Mouse (Mus musculus) urinary bladder, postnatal 10 days (tissue): ENCODE results near the gene Ofd1.
A peak's percentile ranks its signal among the peaks of the same experiment; 100 is the strongest.

Source experiments
- DNase-seq: peaks from one replicate; pipeline ENCODE4 v3.0.0; 2022; ENCODE audit warnings: low spot score

The Ofd1 gene

GRCm38 (mm10) chrX:166440616-166441063 is at the start of gene Ofd1:
TSS of gene Ofd1 (minus strand) at chrX:166440704.
- DNase-seq: peak; percentile 46

DNA sequence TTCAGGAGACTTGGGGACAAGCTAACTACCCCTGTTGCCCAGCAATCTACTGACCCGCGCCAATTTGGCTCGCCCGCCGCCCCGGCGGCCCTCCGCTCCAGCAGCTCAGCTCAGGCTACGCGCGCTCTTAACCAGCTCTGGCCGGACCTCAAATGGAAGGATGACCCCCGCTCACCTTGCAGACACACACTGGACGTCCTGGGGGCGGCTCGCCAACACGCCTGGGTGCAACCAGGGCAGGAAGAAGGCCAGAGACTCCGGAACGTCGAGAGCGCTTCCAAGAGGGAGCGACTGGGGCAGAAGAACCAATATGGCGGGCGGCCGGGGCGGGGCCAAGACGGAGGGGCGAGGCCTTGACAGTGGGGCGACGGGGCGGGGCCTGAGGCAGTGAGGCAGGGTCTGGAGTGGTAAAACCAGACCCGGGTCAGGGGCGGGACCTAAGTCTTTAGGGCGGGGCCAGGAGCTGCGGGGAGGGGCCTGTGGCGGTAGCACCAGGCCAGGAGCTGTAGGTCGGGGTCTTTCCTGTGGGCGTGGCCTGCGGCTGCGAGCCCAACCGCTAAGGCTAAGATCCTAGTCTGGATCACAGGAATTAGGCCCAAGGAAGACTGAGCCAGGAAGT is 39.0 kb upstream of the Ofd1 start, which contains the start of gene Rab9:
TSS of gene Rab9 (minus strand) at position 503 of the 619 bp plus-strand sequence.
- DNase-seq: peak; percentile 70

DNA sequence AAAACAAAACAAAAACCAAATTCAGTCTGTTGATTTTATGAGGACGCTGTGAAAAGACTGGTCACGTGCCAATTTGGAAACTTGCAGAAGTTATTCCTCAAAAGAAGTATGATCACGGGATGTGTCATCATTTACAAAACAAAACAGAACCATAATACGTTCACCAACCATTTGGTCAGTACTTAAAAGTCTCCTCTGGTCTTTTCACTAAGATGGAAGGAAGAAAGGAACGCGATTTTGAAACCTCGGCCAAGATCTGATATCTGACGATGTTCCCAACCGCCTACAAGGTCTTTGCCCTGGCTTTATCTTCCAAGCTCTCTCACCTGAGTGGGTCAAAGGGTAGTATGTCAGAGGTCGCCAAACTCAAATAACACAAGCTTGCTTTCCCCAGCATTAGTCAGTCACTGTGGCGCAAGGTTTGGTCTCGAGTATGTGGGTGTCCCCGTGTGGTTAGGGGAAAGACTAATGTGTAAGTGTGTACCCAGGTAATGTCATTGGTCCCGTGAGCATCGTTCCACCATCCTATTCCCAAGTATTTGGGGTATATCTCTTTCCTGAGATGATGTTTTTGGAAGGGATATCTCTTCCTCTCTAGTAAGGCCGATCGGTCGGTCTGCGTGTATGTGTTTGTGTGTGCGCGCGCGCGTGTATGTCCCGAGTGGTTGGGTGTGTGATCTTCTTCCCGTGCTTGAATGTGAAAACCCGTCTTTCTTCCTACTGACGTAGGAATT is 38.3 kb upstream of the Ofd1 start:
- DNase-seq: no peak

DNA sequence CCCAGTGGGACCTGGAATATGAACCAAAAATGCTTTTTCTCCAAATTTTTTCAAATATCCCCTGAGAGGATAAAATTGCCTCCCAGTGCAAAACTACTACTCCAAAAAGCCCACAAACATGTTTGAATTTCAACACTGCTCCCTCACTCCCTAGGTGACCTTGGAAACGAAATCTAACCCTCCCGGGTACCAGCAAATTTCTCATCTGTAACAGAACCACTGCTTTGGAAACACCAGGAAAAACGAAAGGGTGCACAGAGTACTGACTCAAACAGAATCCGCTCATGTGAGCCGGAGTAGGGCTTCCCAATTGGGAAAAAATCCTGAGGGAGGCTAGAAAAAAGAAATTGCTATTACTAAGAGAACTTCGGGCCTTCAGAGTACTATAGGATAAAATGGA is 36.9 kb upstream of the Ofd1 start:
- DNase-seq: no peak

DNA sequence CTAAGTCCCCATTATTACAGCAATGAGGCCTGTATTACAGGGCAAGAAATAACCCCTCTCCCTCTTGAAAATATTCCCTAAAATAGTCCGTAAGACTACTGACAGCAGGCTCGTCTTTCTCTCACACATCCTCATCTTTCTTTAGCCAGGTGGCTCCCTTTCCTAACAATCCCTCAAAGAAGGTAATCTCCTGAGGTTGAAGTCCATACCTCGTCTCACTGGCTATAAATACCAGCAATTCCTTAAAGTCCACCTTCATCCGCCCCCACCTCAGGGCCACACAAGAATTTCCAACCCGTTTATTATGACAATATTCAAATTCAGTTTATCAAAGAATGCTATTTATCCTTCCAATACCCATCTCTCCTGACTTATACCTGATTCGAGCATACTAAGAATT is 32.1 kb upstream of the Ofd1 start:
- DNase-seq: no peak

DNA sequence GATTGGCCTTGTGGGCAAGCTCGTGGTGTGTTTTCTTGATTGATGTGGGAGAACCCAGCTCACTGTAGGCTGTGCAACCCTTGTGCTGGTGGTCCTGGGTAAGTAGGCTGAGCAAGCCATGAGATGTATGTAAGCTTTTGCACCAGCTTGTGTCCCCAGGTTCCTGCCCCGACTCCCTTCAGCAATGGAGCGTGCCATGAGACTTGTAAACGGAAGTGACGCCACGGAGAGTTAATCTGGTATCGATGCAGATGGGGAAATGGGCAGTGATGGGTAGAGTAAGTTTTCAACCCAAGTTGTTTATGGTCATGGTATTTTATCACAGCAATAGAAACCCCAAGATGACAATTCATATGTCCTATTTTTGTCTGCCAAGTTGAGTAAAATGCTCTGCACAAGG is 27.8 kb upstream of the Ofd1 start:
- no peak for DNase-seq

GRCm38 (mm10) chrX:166455525-166455924 is 15.0 kb upstream of the Ofd1 start:
- DNase-seq: no peak

GRCm38 (mm10) chrX:166454331-166454730 is 13.8 kb upstream of the Ofd1 start:
- no peak for DNase-seq

- DNase-seq: no peak
Observed at GRCm38 (mm10) chrX:166453532-166453931, 13.0 kb upstream of the Ofd1 start.

- no peak for DNase-seq
Observed at GRCm38 (mm10) chrX:166444552-166444951, 4.0 kb upstream of the Ofd1 start.

DNA sequence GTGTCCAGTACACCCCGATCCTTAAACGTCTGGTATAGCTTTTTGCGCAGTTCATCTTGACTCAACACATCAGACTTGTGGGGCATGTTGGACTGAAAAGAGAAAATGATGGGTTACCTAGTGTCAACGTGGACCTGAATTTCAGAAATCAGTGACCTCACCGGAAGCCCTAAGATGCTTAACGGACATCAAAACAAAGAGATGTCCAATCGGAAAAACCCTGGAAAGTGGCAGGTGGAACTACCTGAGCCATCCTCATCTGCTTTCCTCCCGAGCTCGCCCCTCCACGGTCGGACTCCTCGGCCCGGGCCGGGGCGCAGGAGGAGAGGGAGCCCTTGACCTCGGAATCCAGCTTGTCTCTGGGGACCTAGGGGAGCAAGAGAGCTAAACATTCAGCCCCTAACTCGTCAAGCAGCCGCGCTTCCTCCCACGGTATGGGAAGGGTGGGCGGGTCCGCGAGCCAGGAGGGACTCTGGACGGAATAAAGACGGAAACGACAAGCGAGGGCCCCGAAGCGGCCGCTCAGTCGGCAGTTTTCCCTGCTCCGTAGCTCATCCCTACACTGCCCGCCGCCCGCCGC is 378 bp downstream of the Ofd1 start, which contains the start of gene Trappc2:
TSS of gene Trappc2 (plus strand) at position 539 of the 580 bp plus-strand sequence.
- no peak for DNase-seq

DNA sequence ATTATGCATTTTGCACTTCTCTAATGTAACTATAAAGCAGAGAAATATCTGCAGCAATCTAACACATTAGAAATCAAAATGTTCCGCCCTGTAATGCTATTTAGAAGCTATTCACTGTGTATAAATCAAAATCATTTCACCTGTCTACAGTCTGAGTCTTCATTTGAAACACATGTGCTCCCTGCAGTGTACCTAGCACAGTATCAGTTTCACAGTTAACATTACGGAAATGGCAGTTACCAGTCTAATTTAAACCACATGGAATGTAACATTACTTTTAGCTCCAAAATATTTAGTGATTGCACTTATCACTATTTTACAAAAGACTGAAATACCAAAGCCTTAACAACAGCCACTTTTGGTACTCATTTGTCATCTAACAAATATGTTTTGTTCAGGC is 5.7 kb downstream of the Ofd1 start:
- DNase-seq: no peak

GRCm38 (mm10) chrX:166416196-166416595 is 24.3 kb downstream of the Ofd1 start:
- DNase-seq: no peak

DNA sequence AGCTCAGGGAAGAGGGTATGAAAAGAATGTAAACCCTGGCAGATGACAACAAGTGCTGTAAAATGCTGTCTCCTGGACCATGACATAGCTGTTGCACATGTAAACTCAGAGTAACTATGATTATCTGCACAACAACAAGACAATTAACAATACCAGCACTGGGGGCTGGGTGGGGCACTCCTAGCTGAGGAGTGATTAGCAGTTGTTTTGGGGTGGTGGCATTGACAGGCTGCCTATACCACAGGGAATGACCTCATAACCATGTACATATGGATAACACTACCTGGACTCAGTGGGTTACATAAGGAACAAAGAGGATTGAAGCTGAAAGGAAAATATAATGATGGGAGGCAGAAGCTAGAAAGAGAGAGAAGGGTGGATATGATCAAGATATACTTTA is 32.6 kb downstream of the Ofd1 start:
- no peak for DNase-seq

GRCm38 (mm10) chrX:166393753-166394152 is 46.8 kb downstream of the Ofd1 start:
- DNase-seq: no peak

GRCm38 (mm10) chrX:166386656-166387055 is 53.8 kb downstream of the Ofd1 start:
- DNase-seq: no peak

GRCm38 (mm10) chrX:166384935-166385334 is 55.6 kb downstream of the Ofd1 start:
- no peak for DNase-seq

- no peak for DNase-seq
Observed at GRCm38 (mm10) chrX:166383606-166384005, 56.9 kb downstream of the Ofd1 start.

- no peak for DNase-seq
Observed at GRCm38 (mm10) chrX:166378652-166379051, 61.9 kb downstream of the Ofd1 start.

DNA sequence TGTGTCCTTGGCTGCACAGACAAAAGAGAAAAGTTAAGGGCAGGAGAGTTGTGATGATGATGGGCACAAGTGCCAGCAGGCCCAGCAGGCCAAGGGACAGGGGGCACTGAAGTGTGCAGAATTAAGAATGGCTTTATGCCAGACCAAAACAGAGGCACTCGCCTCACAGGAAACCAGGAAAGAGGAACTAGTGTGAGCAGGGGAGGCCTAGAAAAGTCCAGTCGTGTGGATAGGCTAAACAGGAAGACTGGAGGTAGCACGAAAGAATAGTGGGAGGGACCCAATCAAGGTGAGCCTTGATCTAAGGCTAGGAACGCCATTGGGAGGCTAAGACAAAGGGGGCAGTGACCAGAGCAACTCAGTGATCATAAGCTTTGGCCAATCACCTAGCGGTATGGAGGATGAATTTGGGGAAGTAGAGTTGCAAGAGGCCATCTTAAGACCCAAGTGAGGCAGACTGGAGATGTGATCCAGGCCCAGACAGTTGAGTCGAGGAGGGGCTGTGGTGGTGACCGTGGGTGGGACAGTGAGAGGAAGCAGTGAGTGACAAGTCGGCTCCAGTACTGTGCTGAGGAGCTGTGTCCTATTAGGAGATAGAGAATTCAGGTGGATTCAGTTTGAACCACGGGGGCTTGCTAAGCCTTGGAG is 63.7 kb downstream of the Ofd1 start:
- DNase-seq: no peak

DNA sequence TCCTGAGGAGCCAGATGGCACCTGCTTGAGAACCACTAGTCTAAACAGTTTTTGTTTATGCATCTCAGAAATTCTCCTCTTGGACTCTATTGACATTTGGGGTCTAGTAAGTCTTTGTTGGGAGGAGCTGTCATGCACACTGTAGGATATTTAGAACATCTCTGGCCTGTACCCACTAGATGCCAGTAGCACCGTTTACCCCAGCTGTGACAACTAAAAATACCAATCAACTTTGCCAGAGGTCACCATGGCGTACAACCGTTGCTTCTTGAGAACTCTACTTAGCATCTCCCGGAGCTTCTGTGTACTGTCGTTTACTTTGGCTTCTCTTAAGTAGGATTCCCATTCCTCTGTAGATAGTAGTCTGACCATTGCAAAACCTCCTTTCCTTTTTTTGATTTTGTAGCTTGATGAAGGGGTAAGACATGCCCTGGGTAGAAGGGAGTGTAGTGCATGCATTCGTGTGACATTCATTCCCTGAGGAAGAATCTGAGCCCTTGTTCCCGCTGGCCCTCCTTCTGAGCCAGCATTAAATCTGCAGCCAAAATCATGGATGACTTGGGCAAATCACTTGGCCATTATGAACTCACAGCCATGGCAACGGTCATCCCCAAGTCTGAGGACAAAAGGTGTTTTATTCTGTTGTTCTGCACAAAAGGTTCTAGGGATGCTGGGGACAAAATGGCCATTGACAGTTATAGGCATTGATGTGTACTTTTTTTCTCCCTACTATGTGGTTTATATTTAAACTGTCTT is 74.9 kb downstream of the Ofd1 start:
- DNase-seq: no peak

DNA sequence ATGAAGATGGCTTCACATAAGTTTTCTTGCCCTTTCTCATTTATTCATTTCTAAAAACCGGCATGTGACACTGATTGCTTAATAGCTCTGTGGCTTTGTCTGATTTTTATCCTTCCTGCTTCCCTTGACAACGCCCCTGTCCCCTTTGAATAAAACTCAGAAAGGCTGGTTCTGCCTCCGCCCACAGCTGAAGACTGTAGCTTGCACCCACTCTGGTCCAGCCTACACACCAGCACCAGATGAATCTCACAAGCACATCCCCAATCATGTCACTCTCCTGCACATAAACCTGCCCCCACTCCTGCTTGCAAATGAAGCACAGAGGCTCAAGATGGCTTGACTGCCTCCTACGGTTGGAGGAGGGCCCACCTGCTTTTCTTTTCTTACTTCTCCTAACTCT is 80.0 kb downstream of the Ofd1 start:
- no peak for DNase-seq
